Mouse (Mus musculus): ENCODE results near the gene Teddm1a. TPM values are rescaled to one million over a fixed set of nuclear protein-coding genes. Genes with fewer than 3 reads are reported as not detected.
A peak's percentile ranks its signal among the peaks of the same experiment; 100 is the strongest.

Gene Teddm1a
- polyA plus RNA-seq, 1 experiment from 2014 or later: not detected

DNA sequence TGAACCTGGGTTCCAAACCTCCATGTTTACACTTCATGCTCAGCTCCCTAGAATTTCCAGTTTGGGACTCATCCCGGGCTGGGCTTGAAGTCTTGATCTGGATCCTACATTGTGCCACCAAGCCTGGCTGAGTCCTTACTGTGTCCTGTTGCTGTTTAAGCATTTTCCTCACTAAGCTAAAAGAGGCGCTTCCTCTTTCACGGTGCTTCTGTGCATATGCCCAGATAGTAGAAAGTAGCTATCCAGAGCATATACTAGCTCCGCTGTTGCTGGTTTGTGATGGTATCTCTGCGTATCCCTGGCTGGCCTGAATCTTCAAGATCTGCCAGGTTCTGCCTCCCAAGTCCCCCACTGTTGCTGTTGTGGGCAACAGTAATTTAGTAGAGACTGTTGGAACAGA, 18.9 kb downstream of the Teddm1a start:
- 84% methylated on average over 5 of the region's 5 CpGs for WGBS
- ATAC-seq (ENCODE audit: insufficient read depth, low FRiP score): no peak
- no peak overlapping the region for H3K27ac ChIP-seq (ENCODE audit: low read length)
- H3K9ac ChIP-seq (ENCODE audit: low read length): no peak overlapping the region
- peaks cover 31% of the 10 kb centered on the region for H3K36me3 ChIP-seq (ENCODE audit: control insufficient read depth, insufficient read depth, low read length)
- no peaks in the 10 kb centered on the region for H3K27me3 ChIP-seq (ENCODE audit: control insufficient read depth, insufficient read depth, low read length)
- no peak overlapping the region for H3K4me2 ChIP-seq (ENCODE audit: low read depth, low read length)
- H3K4me1 ChIP-seq (ENCODE audit: control insufficient read depth, insufficient read depth, low read length): no peaks in the 10 kb centered on the region
- H3K9me3 ChIP-seq (replicated peaks; ENCODE audit: control insufficient read depth, low read length): no peaks in the 10 kb centered on the region; the same call in 1 of the 2 replicates
- H3K4me3 ChIP-seq (replicated peaks; ENCODE audit: low read length): no peak overlapping the region

DNA sequence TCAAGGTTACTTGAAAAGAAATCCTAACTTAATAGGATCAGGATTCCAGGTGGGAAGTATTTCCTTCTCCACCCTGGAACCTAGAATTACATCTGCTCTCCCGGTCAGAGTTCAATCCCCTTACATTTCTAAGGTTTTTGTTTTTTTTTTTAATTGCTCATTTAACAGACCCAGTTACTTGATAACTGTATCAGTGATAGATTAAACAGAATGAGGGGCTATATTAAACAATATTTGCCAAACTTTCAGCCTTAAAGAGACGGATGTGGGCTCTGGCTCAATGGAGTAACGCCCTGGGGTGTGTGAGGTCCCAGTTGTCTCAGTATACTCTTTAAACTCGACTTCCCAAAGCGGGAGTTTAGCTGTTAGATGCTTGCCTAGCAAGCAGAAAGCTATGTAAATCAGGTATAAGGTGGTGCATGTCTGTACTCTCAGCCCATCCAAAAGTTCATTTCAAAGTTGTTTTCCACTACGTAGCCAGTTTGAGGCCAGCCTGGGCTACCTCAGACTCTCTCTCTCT, 19.8 kb downstream of the Teddm1a start:
- 69% methylated on average over 6 of the region's 6 CpGs for WGBS
- ATAC-seq (ENCODE audit: insufficient read depth, low FRiP score): no peak
- no peaks in the 10 kb centered on the region for H3K27me3 ChIP-seq (ENCODE audit: control insufficient read depth, insufficient read depth, low read length)

DNA sequence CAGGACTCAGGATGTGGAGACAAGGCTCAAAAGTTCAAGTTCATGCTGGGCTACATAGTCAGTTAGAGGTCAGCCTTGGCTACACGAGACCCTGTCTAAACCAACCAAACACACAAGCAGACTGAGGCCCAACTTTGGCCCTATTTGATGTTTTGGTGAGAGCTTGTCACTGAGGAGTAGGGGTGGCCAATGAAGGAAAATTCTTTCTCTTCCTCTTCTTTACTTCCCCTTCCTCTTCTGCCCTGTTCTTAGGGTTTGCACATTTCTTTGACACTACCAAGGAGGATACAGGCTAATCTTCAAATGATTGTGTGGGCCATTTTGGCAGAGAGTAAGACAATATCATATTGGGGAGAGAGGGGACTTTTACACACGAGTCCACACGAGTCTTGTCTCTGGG, 22.3 kb downstream of the Teddm1a start:
- peaks cover 7% of the 10 kb centered on the region; the same call in 1 of the 2 replicates for H3K36me3 ChIP-seq (ENCODE audit: control insufficient read depth, insufficient read depth, low read length)
- H3K4me3 ChIP-seq (replicated peaks; ENCODE audit: low read length): no peak overlapping the region
- 74% methylated on average over 3 of the region's 3 CpGs for whole genome bisulfite sequencing
- no peaks in the 10 kb centered on the region for H3K27me3 ChIP-seq (ENCODE audit: control insufficient read depth, insufficient read depth, low read length)
- ATAC-seq (ENCODE audit: insufficient read depth, low FRiP score): no peak
- no peaks in the 10 kb centered on the region; the same call in 1 of the 2 replicates for H3K9me3 ChIP-seq (replicated peaks; ENCODE audit: control insufficient read depth, low read length)
- H3K4me1 ChIP-seq (ENCODE audit: control insufficient read depth, insufficient read depth, low read length): no peaks in the 10 kb centered on the region
- H3K4me2 ChIP-seq (ENCODE audit: low read depth, low read length): no peak overlapping the region
- no peak overlapping the region for H3K9ac ChIP-seq (ENCODE audit: low read length)
- no peak overlapping the region for H3K27ac ChIP-seq (ENCODE audit: low read length)

More for the DNA sequence above, 19.8 kb downstream of the Teddm1a start:
- Histone ChIP-seq H3K4me1 (ENCODE audit: control insufficient read depth, insufficient read depth, low read length) (no peaks in the 10 kb centered on the region), H3K4me3 (replicated peaks; ENCODE audit: low read length) (no peak overlapping the region), H3K27ac (ENCODE audit: low read length) (no peak overlapping the region), H3K9ac (ENCODE audit: low read length) (no peak overlapping the region), H3K4me2 (ENCODE audit: low read depth, low read length) (no peak overlapping the region), H3K36me3 (ENCODE audit: control insufficient read depth, insufficient read depth, low read length) (peaks cover 22% of the 10 kb centered on the region), H3K9me3 (replicated peaks; ENCODE audit: control insufficient read depth, low read length) (no peaks in the 10 kb centered on the region; the same call in 1 of the 2 replicates)

DNA sequence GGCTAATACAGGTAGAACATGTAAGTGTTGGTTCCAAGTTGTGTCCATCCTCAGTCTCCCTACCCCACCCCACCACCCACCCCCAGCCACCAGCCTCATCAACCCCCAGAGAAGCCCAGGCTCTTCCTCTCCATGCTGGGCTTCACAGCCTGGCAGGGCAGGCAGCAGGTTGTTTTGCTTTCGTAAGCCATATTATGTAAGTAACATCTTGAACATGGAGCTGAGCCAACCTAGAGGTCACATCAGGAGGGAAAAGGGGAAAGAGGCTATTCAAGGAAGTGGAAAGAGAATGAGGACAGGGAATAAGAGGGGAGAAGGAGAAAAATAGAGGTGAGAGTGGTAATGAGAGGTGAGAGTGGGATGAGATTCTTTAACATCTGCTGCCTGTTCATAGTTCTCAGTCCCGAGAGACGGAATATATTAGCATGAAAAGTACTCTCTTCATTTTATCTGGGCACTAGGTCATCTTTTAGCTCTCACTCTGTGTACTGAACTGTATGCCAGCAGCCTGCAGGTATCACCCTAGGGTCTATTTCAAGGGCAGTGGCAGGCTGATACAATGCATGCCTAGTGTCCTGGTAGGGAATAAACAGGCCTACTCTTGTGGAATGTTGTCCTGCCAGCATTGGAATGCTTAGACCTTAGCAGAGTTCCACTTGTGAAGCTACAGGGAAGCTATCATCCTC, 27.1 kb downstream of the Teddm1a start:
- Histone ChIP-seq H3K4me3 (replicated peaks; ENCODE audit: low read length) (no peak overlapping the region), H3K27me3 (ENCODE audit: control insufficient read depth, insufficient read depth, low read length) (no peaks in the 10 kb centered on the region), H3K4me2 (ENCODE audit: low read depth, low read length) (no peak overlapping the region), H3K9ac (ENCODE audit: low read length) (no peak overlapping the region), H3K36me3 (ENCODE audit: control insufficient read depth, insufficient read depth, low read length) (no peaks in the 10 kb centered on the region), H3K27ac (ENCODE audit: low read length) (no peak overlapping the region), H3K4me1 (ENCODE audit: control insufficient read depth, insufficient read depth, low read length) (no peaks in the 10 kb centered on the region), H3K9me3 (replicated peaks; ENCODE audit: control insufficient read depth, low read length) (no peaks in the 10 kb centered on the region)
- 83% methylated on average over 3 of the region's 3 CpGs for WGBS
- ATAC-seq (ENCODE audit: insufficient read depth, low FRiP score): no peak

DNA sequence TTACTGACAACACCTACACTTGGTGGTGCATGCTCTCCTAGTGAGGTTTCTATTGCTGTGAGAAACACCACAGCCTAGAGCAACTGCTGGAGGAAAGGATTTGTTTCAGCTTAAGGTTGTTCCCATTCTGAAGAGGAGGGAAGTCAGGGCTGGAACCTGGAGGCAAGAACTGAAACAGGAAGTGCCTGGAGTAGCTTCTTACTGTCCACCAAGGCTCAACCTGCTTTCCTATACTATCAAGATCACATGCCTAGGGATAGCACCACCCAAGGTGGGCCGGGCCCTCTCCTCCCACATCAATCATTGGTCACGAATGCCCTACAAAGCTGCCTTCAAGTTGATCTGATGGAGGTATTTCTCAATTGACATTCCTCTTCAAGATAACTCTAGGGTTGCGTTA, 30.1 kb downstream of the Teddm1a start:
- H3K27me3 ChIP-seq (ENCODE audit: control insufficient read depth, insufficient read depth, low read length): no peaks in the 10 kb centered on the region
- H3K4me3 ChIP-seq (replicated peaks; ENCODE audit: low read length): no peak overlapping the region
- no peak overlapping the region for H3K9ac ChIP-seq (ENCODE audit: low read length)
- no peaks in the 10 kb centered on the region for H3K9me3 ChIP-seq (replicated peaks; ENCODE audit: control insufficient read depth, low read length)
- no peak overlapping the region for H3K27ac ChIP-seq (ENCODE audit: low read length)
- no peak overlapping the region for H3K4me2 ChIP-seq (ENCODE audit: low read depth, low read length)
- 86% methylated on average over 3 of the region's 3 CpGs for WGBS
- no peaks in the 10 kb centered on the region for H3K4me1 ChIP-seq (ENCODE audit: control insufficient read depth, insufficient read depth, low read length)
- no peak for ATAC-seq (ENCODE audit: insufficient read depth, low FRiP score)
- H3K36me3 ChIP-seq (ENCODE audit: control insufficient read depth, insufficient read depth, low read length): no peaks in the 10 kb centered on the region

DNA sequence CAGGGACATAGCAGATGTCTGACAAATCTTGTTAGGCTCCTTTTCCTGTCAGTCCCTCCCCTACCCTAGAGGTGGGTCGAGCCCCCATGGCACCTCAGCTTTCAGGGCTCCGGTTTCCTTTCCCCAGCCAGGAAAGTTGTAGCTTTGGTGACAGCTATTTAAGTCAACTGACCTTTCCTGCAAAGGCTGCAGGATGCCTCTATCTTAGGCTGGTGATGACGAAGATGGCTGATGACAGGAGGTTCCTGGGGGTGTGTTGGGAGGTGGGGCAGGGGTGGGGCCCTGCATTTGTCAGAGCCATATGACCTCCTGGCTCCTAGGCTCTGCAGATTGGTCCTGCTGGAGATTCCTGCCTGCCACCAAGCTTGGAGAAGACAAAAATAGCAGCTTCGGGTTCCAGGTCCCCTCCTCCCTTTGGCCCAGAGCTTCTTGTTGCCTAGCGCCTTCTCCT, 31.1 kb downstream of the Teddm1a start:
- Histone ChIP-seq H3K36me3 (ENCODE audit: control insufficient read depth, insufficient read depth, low read length) (no peaks in the 10 kb centered on the region), H3K4me2 (ENCODE audit: low read depth, low read length) (no peak overlapping the region), H3K9ac (ENCODE audit: low read length) (no peak overlapping the region), H3K9me3 (replicated peaks; ENCODE audit: control insufficient read depth, low read length) (no peaks in the 10 kb centered on the region), H3K27ac (ENCODE audit: low read length) (no peak overlapping the region), H3K4me1 (ENCODE audit: control insufficient read depth, insufficient read depth, low read length) (no peaks in the 10 kb centered on the region), H3K27me3 (ENCODE audit: control insufficient read depth, insufficient read depth, low read length) (no peaks in the 10 kb centered on the region), H3K4me3 (replicated peaks; ENCODE audit: low read length) (no peak overlapping the region)
- ATAC-seq (ENCODE audit: insufficient read depth, low FRiP score): no peak
- 36% methylated on average over 5 of the region's 5 CpGs for WGBS

DNA sequence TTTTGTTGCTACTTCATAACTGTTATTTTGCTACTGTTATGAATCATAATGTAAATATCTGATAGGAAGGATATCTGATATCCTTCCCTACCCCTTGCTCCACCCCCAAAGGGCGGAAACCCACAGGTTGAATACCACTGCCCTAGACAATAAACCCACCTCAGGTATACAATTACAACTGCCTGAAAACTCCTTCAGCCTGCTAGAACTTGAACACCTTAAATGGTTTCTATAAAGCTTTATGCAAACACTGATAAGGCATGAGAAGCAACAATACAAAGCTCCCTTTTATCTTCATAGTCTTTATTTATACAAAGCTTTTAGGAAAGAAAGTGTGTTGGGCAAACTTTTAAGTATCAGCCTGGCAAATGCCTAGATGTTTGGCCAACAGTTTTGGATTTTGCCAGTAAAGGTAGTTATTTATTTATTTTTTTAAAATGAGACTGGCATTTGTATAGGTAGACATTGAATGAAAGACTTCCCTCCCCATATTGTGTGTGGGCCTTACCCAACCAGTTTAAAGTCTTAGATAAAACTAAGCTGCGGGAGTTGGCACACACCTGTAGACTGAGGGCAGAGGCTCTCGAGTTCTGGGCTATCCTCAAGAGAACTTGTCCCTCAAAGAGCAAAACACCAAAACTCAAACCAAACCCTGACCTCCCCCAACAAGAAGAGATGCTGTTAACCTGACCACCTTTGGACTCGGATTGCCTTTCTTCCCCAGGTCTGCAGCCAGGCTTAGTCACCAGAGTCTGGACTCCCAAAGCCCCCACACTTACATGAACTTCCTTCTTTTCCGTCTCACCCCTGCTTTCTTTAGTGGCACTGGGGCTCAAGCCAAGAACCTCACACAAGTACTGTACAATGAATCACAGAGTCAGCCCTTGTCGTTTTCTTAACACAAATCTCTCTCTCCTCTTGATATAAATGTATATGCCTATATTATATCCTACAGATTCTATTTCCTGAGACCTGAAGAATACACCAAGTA, 33.1 kb downstream of the Teddm1a start:
- Histone ChIP-seq H3K36me3 (ENCODE audit: control insufficient read depth, insufficient read depth, low read length) (no peaks in the 10 kb centered on the region), H3K27me3 (ENCODE audit: control insufficient read depth, insufficient read depth, low read length) (no peaks in the 10 kb centered on the region), H3K9ac (ENCODE audit: low read length) (no peak overlapping the region), H3K4me1 (ENCODE audit: control insufficient read depth, insufficient read depth, low read length) (no peaks in the 10 kb centered on the region), H3K27ac (ENCODE audit: low read length) (peak overlapping the region; percentile 77), H3K4me2 (ENCODE audit: low read depth, low read length) (no peak overlapping the region), H3K9me3 (replicated peaks; ENCODE audit: control insufficient read depth, low read length) (no peaks in the 10 kb centered on the region), H3K4me3 (replicated peaks; ENCODE audit: low read length) (no peak overlapping the region)
- WGBS: 56% methylated on average over 6 of the region's 6 CpGs
- ATAC-seq (ENCODE audit: insufficient read depth, low FRiP score): peak; percentile 90

DNA sequence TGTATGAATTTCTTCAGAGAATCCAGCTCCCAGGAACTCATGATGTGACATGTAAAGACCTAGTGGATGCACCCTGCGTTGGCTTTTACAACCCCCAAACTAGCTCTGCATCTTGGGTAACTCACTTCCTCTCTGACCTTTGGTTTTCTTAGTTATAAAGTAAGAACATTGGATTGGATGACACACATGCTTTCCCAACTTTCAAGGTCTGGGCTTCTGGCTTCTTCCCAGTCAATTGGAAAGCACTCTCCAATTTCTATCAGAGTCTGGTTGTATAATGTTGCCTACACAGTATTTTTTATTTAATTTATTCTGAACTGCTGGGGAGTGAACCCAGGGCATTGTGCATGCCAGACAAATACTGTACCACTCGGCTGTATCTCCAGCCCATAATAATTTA, 38.9 kb downstream of the Teddm1a start:
- no peak overlapping the region for H3K27ac ChIP-seq (ENCODE audit: low read length)
- 90% methylated on average over 2 of the region's 2 CpGs for WGBS
- no peak for ATAC-seq (ENCODE audit: insufficient read depth, low FRiP score)

DNA sequence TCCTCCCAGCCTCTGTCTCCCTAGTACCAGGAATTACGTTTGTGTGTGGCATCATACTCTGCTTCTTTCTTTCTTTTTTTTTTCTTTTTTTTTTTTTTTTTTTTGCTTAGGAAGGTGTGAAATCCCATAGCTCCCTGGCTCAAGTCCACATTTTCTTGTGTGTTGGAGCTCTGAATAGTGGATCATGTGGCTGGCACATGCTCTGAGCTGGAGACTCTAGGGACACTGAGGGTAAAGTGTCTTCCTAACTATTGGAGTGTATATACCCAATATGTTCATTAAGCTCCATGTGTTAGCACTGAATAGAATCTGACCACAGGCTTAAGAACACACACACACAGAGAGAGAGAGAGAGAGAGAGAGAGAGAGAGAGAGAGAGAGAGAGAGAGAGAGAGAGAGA, 42.2 kb downstream of the Teddm1a start:
- H3K9ac ChIP-seq (ENCODE audit: low read length): no peak overlapping the region
- no peak overlapping the region for H3K4me2 ChIP-seq (ENCODE audit: low read depth, low read length)
- no peaks in the 10 kb centered on the region for H3K27me3 ChIP-seq (ENCODE audit: control insufficient read depth, insufficient read depth, low read length)
- no peak for ATAC-seq (ENCODE audit: insufficient read depth, low FRiP score)
- no peak overlapping the region for H3K4me3 ChIP-seq (replicated peaks; ENCODE audit: low read length)
- H3K36me3 ChIP-seq (ENCODE audit: control insufficient read depth, insufficient read depth, low read length): no peaks in the 10 kb centered on the region
- no peaks in the 10 kb centered on the region for H3K4me1 ChIP-seq (ENCODE audit: control insufficient read depth, insufficient read depth, low read length)
- no peaks in the 10 kb centered on the region for H3K9me3 ChIP-seq (replicated peaks; ENCODE audit: control insufficient read depth, low read length)
- H3K27ac ChIP-seq (ENCODE audit: low read length): no peak overlapping the region
- 61% methylated on average over 1 of the region's 1 CpGs for WGBS

More for the DNA sequence above, 38.9 kb downstream of the Teddm1a start:
- Histone ChIP-seq H3K4me3 (replicated peaks; ENCODE audit: low read length) (no peak overlapping the region), H3K9me3 (replicated peaks; ENCODE audit: control insufficient read depth, low read length) (no peaks in the 10 kb centered on the region), H3K36me3 (ENCODE audit: control insufficient read depth, insufficient read depth, low read length) (no peaks in the 10 kb centered on the region), H3K27me3 (ENCODE audit: control insufficient read depth, insufficient read depth, low read length) (no peaks in the 10 kb centered on the region), H3K4me2 (ENCODE audit: low read depth, low read length) (no peak overlapping the region), H3K9ac (ENCODE audit: low read length) (no peak overlapping the region), H3K4me1 (ENCODE audit: control insufficient read depth, insufficient read depth, low read length) (no peaks in the 10 kb centered on the region)

Data from stomach, embryonic 16.5 days (tissue).